Mouse (Mus musculus) kidney, adult 9 months (tissue): Measurements from ENCODE around the gene Unk.

ENCODE experiments used
- DNase-seq: peaks from one replicate; pipeline ENCODE4 v3.0.0; 2022

Gene Unk

GRCm38 (mm10) chr11:116034584-116034983 is 4.5 kb downstream of the Unk start:
- DNase-seq, result no peak

GRCm38 (mm10) chr11:116036671-116037070 is 6.5 kb downstream of the Unk start:
- no peak for DNase-seq

- no peak for DNase-seq
Observed at GRCm38 (mm10) chr11:116037826-116038225, 7.7 kb downstream of the Unk start.

GRCm38 (mm10) chr11:116040593-116040992 is 10.5 kb downstream of the Unk start:
- no peak for DNase-seq

GRCm38 (mm10) chr11:116041833-116042232 is 11.7 kb downstream of the Unk start:
- DNase-seq, result no peak

GRCm38 (mm10) chr11:116042372-116043138 is 12.4 kb downstream of the Unk start:
- DNase-seq, result no peak

GRCm38 (mm10) chr11:116043286-116043685 is 13.2 kb downstream of the Unk start:
- no peak for DNase-seq

GRCm38 (mm10) chr11:116045173-116045572 is 15.1 kb downstream of the Unk start:
- DNase-seq, result no peak

GRCm38 (mm10) chr11:116049610-116050009 is 19.5 kb downstream of the Unk start:
- DNase-seq, result no peak

GRCm38 (mm10) chr11:116050196-116050595 is 20.1 kb downstream of the Unk start:
- no peak for DNase-seq

- no peak for DNase-seq
Observed at GRCm38 (mm10) chr11:116053510-116054229, 23.5 kb downstream of the Unk start.

- no peak for DNase-seq
Observed at GRCm38 (mm10) chr11:116055873-116056272, 25.8 kb downstream of the Unk start.

- DNase-seq, result no peak
Observed at GRCm38 (mm10) chr11:116057237-116057881, 27.2 kb downstream of the Unk start.

- DNase-seq, result no peak
Observed at GRCm38 (mm10) chr11:116058022-116058614, 28.0 kb downstream of the Unk start.

GRCm38 (mm10) chr11:116058868-116059690 is 29.0 kb downstream of the Unk start:
- DNase-seq, result no peak

GRCm38 (mm10) chr11:116059691-116060025 is 29.5 kb downstream of the Unk start:
- no peak for DNase-seq

GRCm38 (mm10) chr11:116060596-116060995 is 30.5 kb downstream of the Unk start:
- DNase-seq, result no peak

- no peak for DNase-seq
Observed at GRCm38 (mm10) chr11:116061641-116062415, 31.7 kb downstream of the Unk start.

GRCm38 (mm10) chr11:116062521-116062920 is 32.4 kb downstream of the Unk start:
- no peak for DNase-seq

GRCm38 (mm10) chr11:116063562-116063961 is 33.4 kb downstream of the Unk start:
- DNase-seq, result no peak

- DNase-seq, result no peak
Observed at GRCm38 (mm10) chr11:116064187-116064867, 34.2 kb downstream of the Unk start.
